Mouse (Mus musculus) spleen, adult 2 months (tissue): ENCODE results near the gene Zbtb16. TPM values are rescaled to one million over a fixed set of nuclear protein-coding genes. Genes with fewer than 3 reads are reported as not detected.

Experiments
- DNase-seq, 2 experiments: peaks; one replicate each; pipeline versions ENCODE4 v3.0.0 to v3.0.0-alpha.2; 2012 to 2021; ENCODE audit warnings: low spot score in 2 of 2, low read depth in 1 of 2
- H3K27ac ChIP-seq: fragments of 200-500 bp; 2 replicates; pipeline ENCODE4 v1.5.1; 2012; ENCODE audit warnings: low read length, inconsistent platforms; ENCODE audit not compliant: insufficient read depth
- H3K27me3 ChIP-seq: fragments of 200-500 bp; 2 replicates; pipeline ENCODE4 v1.6.1; 2012; ENCODE audit warnings: mild to moderate bottlenecking, moderate library complexity, low read length, inconsistent platforms; ENCODE audit not compliant: control insufficient read depth, insufficient read depth
- H3K36me3 ChIP-seq: fragments of 200-500 bp; 2 replicates; pipeline ENCODE4 v1.6.1; 2012; ENCODE audit warnings: mild to moderate bottlenecking, low read length, inconsistent platforms; ENCODE audit not compliant: control insufficient read depth, insufficient read depth
- H3K4me1 ChIP-seq: fragments of 200-500 bp; 2 replicates; pipeline ENCODE4 v1.6.1; 2011; ENCODE audit warnings: inconsistent platforms; ENCODE audit not compliant: control insufficient read depth, insufficient read depth, insufficient read length
- H3K4me3 ChIP-seq: fragments of 200-500 bp; 2 replicates; pipeline ENCODE4 v1.5.1; 2011; ENCODE audit warnings: mild to moderate bottlenecking, inconsistent platforms; ENCODE audit not compliant: insufficient read depth, insufficient read length; ENCODE audit errors: extremely low read depth
- CTCF ChIP-seq: fragments of 200-500 bp; IDR thresholded peaks from 2 replicates; pipeline ENCODE4 v1.5.1; 2011; ENCODE audit warnings: mild to moderate bottlenecking, inconsistent platforms; ENCODE audit not compliant: insufficient read depth, insufficient read length, insufficient replicate concordance; ENCODE audit errors: extremely low read depth
- POLR2A ChIP-seq: fragments of 200-500 bp; IDR thresholded peaks from 2 replicates; pipeline ENCODE4 v1.6.1; 2011; ENCODE audit warnings: low read depth, low read length, inconsistent platforms
- WGBS: fragments of 180-500 bp; shearing (Covaris S2); methylation state at CpG from one replicate; pipeline ENCODE4 v1.1.7; 2018; 5-methylcytosine and 5-hydroxymethylcytosine counted together
- polyA plus RNA-seq: library from polyadenylated mRNA; depleted of rRNA; stranded (reverse); fragments of >200 nt; gene quantifications from 2 replicates; pipeline ENCODE4 v1.2.3, GENCODE M21; 2012

The Zbtb16 gene
- polyA plus RNA-seq, 1 experiment = 2.5 TPM

DNA sequence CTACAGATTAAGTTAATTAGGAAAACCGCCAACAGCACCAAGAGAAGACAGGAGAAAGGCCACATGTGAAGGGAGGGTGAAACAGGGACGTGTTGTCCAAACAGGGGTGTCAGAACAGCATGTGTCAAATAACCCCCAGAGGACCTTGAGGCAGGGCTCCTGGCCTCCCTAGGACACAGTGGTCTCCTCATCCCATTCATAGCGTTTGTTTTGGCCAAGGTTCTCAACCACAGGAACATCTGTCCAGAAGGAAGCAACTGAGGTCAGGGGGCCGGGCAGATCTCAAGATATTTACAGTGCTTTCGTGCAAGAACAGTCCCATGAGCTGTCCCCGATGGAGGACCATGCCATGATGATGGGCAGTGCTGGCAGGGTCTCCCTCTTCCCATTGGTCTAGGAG lies 49.2 kb downstream of the Zbtb16 start:
- H3K4me1 ChIP-seq = no peaks in the 10 kb centered on the region
- no peaks in the 10 kb centered on the region for H3K27me3 ChIP-seq
- no peak for TF ChIP-seq POLR2A
- no peak for TF ChIP-seq CTCF
- H3K27ac ChIP-seq = no peak overlapping the region
- 40% methylated on average over 6 of the region's 6 CpGs for whole genome bisulfite sequencing
- no peak for DNase-seq
- no peak overlapping the region for H3K4me3 ChIP-seq
- no peaks in the 10 kb centered on the region for H3K36me3 ChIP-seq

DNA sequence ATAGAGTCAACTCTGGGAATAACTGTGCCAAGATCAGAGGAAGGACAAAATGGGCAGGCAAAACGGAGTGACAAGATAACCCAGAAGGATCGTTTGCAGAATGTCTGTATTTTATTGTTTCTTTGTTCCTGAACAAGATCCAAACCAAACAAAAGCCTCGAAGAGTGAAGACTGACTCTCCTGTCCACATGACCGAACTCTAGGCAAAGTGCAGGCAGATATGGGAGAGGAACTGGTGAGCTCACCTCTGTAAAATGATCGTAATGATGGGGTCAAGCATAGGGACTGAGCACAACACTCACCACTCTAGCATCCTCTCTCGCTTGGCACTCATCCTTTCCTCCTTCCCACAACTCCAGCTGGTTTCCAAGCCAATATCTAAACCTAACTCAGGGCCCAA lies 51.1 kb downstream of the Zbtb16 start:
- Histone ChIP-seq H3K36me3 (no peaks in the 10 kb centered on the region), H3K27ac (no peak overlapping the region), H3K4me3 (no peak overlapping the region), H3K4me1 (no peaks in the 10 kb centered on the region), H3K27me3 (no peaks in the 10 kb centered on the region)
- 80% methylated on average over 6 of the region's 6 CpGs for WGBS
- TF ChIP-seq CTCF (no peak), POLR2A (no peak)
- DNase-seq = no peak

DNA sequence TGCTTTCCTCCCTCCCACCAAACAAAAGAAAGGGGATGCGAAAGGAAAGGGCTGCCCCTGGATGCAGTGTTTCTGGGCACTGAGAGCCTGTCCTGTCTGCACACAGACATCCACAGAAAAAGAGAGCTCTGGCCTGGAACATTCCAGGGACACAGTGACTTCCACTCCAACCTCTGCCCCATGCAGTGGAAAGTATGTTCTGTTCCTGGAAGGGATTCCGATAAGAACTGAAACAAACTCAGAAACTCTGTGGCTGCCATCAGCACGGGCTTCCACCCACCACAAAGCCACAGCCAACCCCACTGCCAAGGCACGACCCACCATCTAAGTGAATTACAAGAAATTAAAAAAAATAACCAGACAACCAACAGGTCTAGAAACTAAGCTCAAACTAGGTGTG lies 52.7 kb downstream of the Zbtb16 start:
- no peaks in the 10 kb centered on the region for H3K27me3 ChIP-seq
- no peak overlapping the region for H3K4me3 ChIP-seq
- WGBS = 40% methylated on average over 4 of the region's 4 CpGs
- H3K4me1 ChIP-seq = no peaks in the 10 kb centered on the region
- no peak for DNase-seq
- TF ChIP-seq POLR2A = no peak
- TF ChIP-seq CTCF = no peak
- no peaks in the 10 kb centered on the region for H3K36me3 ChIP-seq
- no peak overlapping the region for H3K27ac ChIP-seq

DNA sequence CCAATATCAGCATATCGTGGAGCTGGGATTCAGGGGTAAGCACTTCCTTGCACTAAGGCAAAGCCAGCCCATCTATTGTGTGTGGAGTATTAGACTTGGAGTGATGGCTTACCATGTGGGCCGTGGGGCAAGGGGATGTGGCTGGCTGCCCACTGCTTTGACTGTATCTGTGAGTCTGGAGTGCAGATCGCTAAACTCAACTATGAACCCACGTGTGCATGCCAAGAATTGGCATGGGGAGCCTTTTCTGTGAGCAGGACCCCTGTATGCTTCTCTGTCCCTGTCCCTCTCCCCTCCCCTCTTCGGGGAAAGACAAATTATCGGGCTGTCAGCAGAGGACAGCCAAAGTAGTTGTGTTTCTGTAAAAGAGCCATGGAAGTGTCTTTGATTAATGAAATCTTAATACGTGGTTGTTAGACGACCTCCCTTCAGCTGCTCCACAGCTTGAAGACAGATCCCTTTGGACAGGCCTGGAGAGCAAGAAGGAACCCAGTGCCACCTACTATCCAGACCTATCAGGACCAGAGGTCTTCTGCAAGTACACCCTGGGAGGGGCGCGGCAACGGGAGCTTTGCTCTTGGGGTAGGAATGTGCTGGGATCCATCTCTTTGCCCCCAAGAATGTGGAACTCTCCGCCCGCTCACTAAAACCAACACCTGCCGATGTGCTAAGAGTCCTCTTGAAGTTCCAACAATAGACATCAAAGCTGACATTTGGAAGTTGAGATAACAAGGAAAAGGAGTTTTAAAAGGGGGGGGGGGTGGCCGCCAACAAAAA lies 53.5 kb downstream of the Zbtb16 start:
- 81% methylated on average over 15 of the region's 15 CpGs for WGBS
- H3K27me3 ChIP-seq = no peaks in the 10 kb centered on the region
- H3K27ac ChIP-seq = no peak overlapping the region
- DNase-seq = no peak
- H3K4me1 ChIP-seq = no peaks in the 10 kb centered on the region
- no peaks in the 10 kb centered on the region for H3K36me3 ChIP-seq
- no peak for TF ChIP-seq POLR2A
- no peak for TF ChIP-seq CTCF
- no peak overlapping the region for H3K4me3 ChIP-seq

DNA sequence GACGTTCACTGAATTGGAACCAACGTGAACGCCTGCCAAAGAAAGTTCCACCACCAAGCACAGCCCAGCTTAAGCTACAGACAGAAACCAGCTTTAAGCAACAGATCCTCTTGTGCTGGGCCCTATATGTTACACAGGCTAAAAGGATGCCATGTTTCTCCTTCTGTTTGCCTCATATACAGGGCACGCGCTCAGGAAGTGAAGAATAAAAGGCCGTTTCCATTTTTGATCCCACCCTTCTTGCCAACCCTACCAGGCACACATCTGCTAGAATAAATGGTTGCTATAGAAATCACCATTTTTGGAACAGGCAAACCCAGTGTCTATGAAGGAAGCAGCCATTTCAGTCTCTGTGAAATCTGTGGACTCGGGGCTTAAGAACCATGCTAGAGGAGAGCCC lies 59.8 kb downstream of the Zbtb16 start:
- WGBS = 90% methylated on average over 7 of the region's 7 CpGs
- no peak for TF ChIP-seq CTCF
- TF ChIP-seq POLR2A = no peak

DNA sequence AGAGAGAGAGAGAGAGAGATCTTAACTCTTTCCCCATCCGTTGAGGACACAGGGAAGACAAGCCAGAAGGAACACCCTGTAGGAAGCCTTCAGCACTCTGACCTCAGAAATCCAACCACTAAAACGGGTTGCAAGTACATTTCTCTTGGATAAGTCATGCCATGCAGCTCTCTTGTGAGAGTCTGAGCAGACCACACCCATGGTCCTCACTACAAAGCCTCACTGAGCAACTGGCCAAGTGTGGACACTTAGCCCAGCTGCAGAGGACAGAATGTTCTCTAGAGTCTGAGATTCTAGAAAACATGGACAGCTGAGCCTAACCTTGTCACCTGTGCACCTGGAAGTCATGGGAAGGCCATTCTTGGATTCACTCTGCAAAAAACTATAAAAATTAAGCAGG lies 60.5 kb downstream of the Zbtb16 start:
- Histone ChIP-seq H3K27ac (no peak overlapping the region), H3K4me3 (no peak overlapping the region), H3K36me3 (no peaks in the 10 kb centered on the region), H3K27me3 (no peaks in the 10 kb centered on the region), H3K4me1 (no peaks in the 10 kb centered on the region)
- TF ChIP-seq POLR2A = no peak
- no peak for TF ChIP-seq CTCF
- WGBS = 67% methylated on average over 2 of the region's 2 CpGs
- no peak for DNase-seq

More for the DNA sequence above, 59.8 kb downstream of the Zbtb16 start:
- Histone ChIP-seq H3K4me1 (no peaks in the 10 kb centered on the region), H3K27ac (no peak overlapping the region), H3K36me3 (no peaks in the 10 kb centered on the region), H3K4me3 (no peak overlapping the region), H3K27me3 (no peaks in the 10 kb centered on the region)
- DNase-seq = no peak

DNA sequence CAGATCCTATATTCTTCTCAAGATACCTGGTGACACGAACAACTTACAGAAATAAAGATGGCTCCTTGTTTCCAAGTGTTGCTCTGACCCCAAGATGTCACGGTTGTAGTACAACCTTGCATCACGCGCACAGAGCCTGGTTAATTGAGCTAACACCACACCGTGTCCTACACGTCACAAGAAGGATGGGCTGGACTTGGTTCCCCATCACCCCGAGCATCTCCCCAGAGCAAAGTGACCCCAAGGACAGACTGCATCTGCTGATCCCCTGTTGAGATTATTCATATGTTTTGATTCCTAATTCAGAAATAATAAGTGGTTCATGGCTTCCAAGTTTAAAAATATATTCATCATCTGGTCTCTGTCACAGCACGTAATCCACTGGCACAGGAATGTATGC lies 62.3 kb downstream of the Zbtb16 start:
- TF ChIP-seq POLR2A = no peak
- no peak for TF ChIP-seq CTCF
- 93% methylated on average over 8 of the region's 8 CpGs for WGBS

More for the DNA sequence above, 62.3 kb downstream of the Zbtb16 start:
- Histone ChIP-seq H3K4me3 (no peak overlapping the region), H3K4me1 (no peaks in the 10 kb centered on the region), H3K27ac (no peak overlapping the region), H3K36me3 (no peaks in the 10 kb centered on the region), H3K27me3 (no peaks in the 10 kb centered on the region)
- DNase-seq = no peak
